Mouse (Mus musculus) neural tube, embryonic 15.5 days (tissue): ENCODE data around the gene Abhd17c. TPM values are rescaled to one million over a fixed set of nuclear protein-coding genes. Genes with fewer than 3 reads are reported as not detected.
A peak's percentile ranks its signal among the peaks of the same experiment; 100 is the strongest.

Experiments
- ATAC-seq: fragments of 200-750 bp; cut with Nextera tagmentation; 2 replicates; pipeline ENCODE4 v1.8.0; 2017; ENCODE audit warnings: mild to moderate bottlenecking, moderate TSS enrichment, moderate library complexity; ENCODE audit not compliant: low FRiP score
- H3K27ac ChIP-seq: fragments of 300-500 bp; sonication (generic); replicated peaks from 2 replicates; pipeline ENCODE4 v1.5.1; 2015; ENCODE audit warnings: mild to moderate bottlenecking, inconsistent platforms
- H3K27me3 ChIP-seq: fragments of 300-500 bp; sonication (generic); replicated peaks from 2 replicates; pipeline ENCODE4 v1.6.1; 2015; ENCODE audit warnings: inconsistent platforms
- H3K36me3 ChIP-seq: fragments of 300-500 bp; sonication (generic); 2 replicates; pipeline ENCODE4 v1.6.1; 2015; ENCODE audit warnings: inconsistent platforms
- H3K4me1 ChIP-seq: fragments of 300-500 bp; sonication (generic); 2 replicates; pipeline ENCODE4 v1.6.1; 2015; ENCODE audit warnings: inconsistent platforms
- H3K4me2 ChIP-seq: fragments of 300-500 bp; sonication (generic); 2 replicates; pipeline ENCODE4 v1.6.1; 2015; ENCODE audit warnings: inconsistent platforms, mild to moderate bottlenecking, moderate library complexity
- H3K4me3 ChIP-seq: fragments of 300-500 bp; sonication (generic); replicated peaks from 2 replicates; pipeline ENCODE4 v1.5.1; 2015; ENCODE audit warnings: mild to moderate bottlenecking, inconsistent platforms
- H3K9ac ChIP-seq: fragments of 300-500 bp; sonication (generic); replicated peaks from 2 replicates; pipeline ENCODE4 v1.6.1; 2015; ENCODE audit warnings: mild to moderate bottlenecking, inconsistent platforms
- H3K9me3 ChIP-seq: fragments of 300-500 bp; sonication (generic); replicated peaks from 2 replicates; pipeline ENCODE4 v1.6.1; 2016; ENCODE audit warnings: inconsistent platforms
- WGBS: fragments of 180-500 bp; shearing (Covaris S2); methylation state at CpG from one replicate; pipeline ENCODE4 v1.1.7; 2015; ENCODE audit warnings: mixed read lengths; 5-methylcytosine and 5-hydroxymethylcytosine counted together
- polyA plus RNA-seq: library from polyadenylated mRNA; unstranded; fragments of >200 nt; fragmentation: Nextera tagmentation; extraction: Ambion mirVana; gene quantifications from 2 replicates; pipeline ENCODE4 v1.2.1, GENCODE M21; 2015

Gene Abhd17c
- polyA plus RNA-seq, 1 experiment from 2014 or later: 71.7 TPM

DNA sequence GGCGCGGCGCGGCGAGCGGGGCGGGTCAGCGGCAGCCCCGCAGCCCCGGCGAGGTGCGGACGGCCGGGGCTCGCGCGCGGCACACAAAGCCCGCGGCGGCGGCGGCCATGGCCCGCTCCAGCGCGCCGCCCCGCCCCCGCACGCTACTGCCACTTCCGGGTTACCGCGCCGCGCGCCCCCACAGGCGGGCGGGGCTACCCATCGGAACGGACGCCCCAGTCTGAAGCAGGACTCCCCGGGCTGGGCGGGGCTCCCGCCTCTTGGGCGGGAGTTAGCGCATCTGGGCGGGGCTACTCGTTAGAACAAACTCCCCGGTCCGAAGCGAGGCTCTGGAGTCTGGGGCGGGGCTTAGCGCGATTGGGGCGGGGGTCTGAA lies 254 bp upstream of the Abhd17c start:
- Histone ChIP-seq H3K4me2 (peak overlapping the region; percentile 91), H3K9ac (peak overlapping the region; percentile 97), H3K36me3 (no peaks in the 10 kb centered on the region; the same call in 1 of the 2 replicates), H3K27ac (peak overlapping the region; percentile 96), H3K9me3 (no peaks in the 10 kb centered on the region), H3K4me3 (peak overlapping the region; percentile 79), H3K27me3 (no peaks in the 10 kb centered on the region), H3K4me1 (peaks cover 42% of the 10 kb centered on the region)
- 2% methylated on average over 39 of the region's 55 CpGs for WGBS
- ATAC-seq: peak; percentile 98

DNA sequence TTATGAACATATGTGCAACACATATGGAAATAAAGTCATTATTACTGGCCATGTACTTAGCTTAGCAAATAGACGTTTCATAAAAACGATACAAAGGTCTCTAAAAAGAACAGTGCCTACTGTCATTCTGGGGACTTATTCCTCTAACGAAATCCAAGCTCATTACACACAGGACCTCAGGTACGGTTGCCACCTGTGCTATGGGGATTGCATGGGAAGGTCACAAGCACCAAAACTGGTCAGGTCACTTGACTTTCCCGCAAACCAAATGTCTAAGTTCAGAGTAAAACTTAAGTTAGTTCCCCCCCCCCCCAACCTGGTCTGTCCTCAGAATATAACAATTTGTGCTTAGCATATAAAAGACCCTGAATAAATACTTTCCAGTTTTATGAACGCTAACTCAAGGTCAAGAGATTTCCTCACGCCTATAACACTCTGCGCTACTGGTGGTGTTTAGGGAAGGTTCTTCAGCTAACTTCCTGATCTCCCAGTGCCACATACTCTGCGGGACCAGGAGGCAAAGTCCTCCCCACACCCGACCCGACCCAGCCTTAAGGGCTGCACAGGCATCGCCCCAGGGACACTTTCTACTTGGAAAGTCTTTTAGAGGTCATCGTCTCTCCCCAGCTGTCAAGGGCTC lies 1.2 kb downstream of the Abhd17c start:
- Histone ChIP-seq H3K4me1 (peaks cover 55% of the 10 kb centered on the region), H3K4me2 (peak overlapping the region; percentile 91), H3K9me3 (no peaks in the 10 kb centered on the region), H3K9ac (peak overlapping the region; percentile 97), H3K36me3 (no peaks in the 10 kb centered on the region; the same call in 1 of the 2 replicates), H3K27me3 (no peaks in the 10 kb centered on the region), H3K27ac (peak overlapping the region; percentile 96), H3K4me3 (peak overlapping the region; percentile 79)
- WGBS: 10% methylated on average over 13 of the region's 13 CpGs
- no peak for ATAC-seq

DNA sequence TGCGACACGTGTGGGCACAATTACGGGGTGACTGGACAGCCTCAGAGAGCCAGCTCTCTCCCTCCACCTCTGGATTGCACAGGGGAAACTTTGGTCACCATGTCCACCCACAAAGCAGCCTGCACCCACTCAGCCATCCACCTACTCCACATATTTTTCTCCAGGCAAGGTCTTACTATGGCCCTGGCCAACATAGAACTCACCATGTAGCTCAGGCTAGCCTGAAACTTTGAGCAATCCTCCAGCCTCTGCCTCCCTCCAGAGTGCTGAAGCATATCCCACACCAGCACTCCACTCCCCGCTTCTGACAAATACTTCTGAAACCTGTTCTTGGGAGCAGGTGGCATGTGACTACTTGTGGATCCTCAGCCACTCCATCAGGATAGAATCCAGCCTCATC lies 1.9 kb downstream of the Abhd17c start:
- Histone ChIP-seq H3K4me2 (peak overlapping the region; percentile 91), H3K36me3 (no peaks in the 10 kb centered on the region; the same call in 1 of the 2 replicates), H3K9ac (peak overlapping the region; percentile 34; the same call in 1 of the 2 replicates), H3K27me3 (no peaks in the 10 kb centered on the region), H3K27ac (no peak overlapping the region), H3K4me1 (peaks cover 61% of the 10 kb centered on the region), H3K9me3 (no peaks in the 10 kb centered on the region), H3K4me3 (peak overlapping the region; percentile 79)
- ATAC-seq: no peak
- WGBS: 66% methylated on average over 4 of the region's 4 CpGs

DNA sequence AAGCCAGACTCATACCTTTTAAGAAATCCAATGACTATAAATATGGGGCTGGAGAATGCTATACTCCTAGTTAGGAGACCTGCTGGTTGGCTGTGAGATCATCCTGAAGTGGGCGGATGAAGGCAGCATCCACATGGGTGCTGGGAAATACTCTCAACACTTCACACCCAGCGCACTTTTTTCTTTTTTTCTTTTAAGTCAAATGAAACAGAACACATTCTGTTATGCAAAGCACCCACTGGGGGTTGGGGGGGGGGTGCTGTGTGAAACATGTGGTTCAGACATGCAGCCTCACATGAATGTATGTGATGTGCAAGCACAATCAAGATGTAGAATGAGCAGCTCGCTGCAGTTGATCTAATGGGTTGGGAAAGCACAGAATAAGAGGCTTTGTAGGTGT lies 2.8 kb downstream of the Abhd17c start:
- H3K4me3 ChIP-seq: 0 out of 2 replicates have a peak overlapping the region, but pooled peaks have one; percentile 0
- ATAC-seq: no peak
- peak overlapping the region; percentile 91 for H3K4me2 ChIP-seq
- H3K27me3 ChIP-seq: no peaks in the 10 kb centered on the region
- 87% methylated on average over 3 of the region's 3 CpGs for WGBS
- H3K9me3 ChIP-seq: no peaks in the 10 kb centered on the region
- H3K4me1 ChIP-seq: peaks cover 70% of the 10 kb centered on the region
- no peak overlapping the region for H3K27ac ChIP-seq
- no peaks in the 10 kb centered on the region; the same call in 1 of the 2 replicates for H3K36me3 ChIP-seq
- H3K9ac ChIP-seq: no peak overlapping the region

DNA sequence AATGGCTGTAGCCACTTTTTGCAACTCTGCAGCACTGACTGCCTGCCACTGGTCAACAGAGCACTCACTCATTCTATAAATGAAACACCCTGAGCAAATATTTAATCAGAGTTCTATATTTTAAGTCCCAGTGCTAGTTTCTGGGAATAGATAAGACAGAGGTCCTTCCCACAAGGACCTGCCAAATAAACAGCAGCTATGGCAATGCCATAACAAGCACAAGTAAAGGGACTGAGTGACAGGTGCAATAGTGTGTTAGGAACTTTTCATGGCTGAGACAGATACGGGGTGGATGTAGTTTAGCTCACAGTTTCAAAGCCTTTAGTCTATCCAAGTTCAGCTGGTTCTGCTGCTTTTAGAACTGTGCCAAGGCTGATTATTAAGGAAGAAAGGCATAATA lies 3.9 kb downstream of the Abhd17c start:
- H3K27me3 ChIP-seq: no peaks in the 10 kb centered on the region
- 91% methylated on average over 1 of the region's 1 CpGs for WGBS
- ATAC-seq: no peak

DNA sequence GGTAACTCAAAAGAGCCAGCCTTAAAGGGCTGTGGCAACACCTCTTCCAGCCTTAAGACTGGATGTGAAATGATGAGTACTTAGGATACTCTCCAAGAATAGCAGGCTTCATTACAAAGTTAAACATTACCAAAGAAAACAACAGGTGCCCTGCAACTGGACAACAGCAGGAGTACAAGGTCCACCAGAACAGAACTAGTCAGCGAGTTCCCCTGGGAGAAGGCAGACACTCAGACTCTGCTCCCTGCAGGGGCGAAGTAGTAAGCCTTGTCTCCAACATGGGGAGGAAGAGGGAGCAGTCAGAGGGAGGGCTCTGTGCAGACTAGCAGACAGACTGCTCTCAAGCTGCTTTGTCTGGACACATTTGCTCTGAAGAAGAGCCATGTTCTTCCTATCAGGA lies 6.1 kb downstream of the Abhd17c start:
- no peak for ATAC-seq
- Histone ChIP-seq H3K9ac (no peak overlapping the region), H3K27me3 (no peaks in the 10 kb centered on the region), H3K27ac (no peak overlapping the region), H3K4me2 (no peak overlapping the region), H3K36me3 (no peaks in the 10 kb centered on the region; the same call in 1 of the 2 replicates), H3K9me3 (no peaks in the 10 kb centered on the region), H3K4me3 (no peak overlapping the region), H3K4me1 (peaks cover 77% of the 10 kb centered on the region)
- 40% methylated on average over 2 of the region's 2 CpGs for WGBS

More for the DNA sequence above, 3.9 kb downstream of the Abhd17c start:
- no peaks in the 10 kb centered on the region; the same call in 1 of the 2 replicates for H3K36me3 ChIP-seq
- H3K4me3 ChIP-seq: no peak overlapping the region
- H3K27ac ChIP-seq: no peak overlapping the region
- H3K9ac ChIP-seq: no peak overlapping the region
- no peaks in the 10 kb centered on the region for H3K9me3 ChIP-seq
- H3K4me1 ChIP-seq: peaks cover 81% of the 10 kb centered on the region
- H3K4me2 ChIP-seq: no peak overlapping the region

DNA sequence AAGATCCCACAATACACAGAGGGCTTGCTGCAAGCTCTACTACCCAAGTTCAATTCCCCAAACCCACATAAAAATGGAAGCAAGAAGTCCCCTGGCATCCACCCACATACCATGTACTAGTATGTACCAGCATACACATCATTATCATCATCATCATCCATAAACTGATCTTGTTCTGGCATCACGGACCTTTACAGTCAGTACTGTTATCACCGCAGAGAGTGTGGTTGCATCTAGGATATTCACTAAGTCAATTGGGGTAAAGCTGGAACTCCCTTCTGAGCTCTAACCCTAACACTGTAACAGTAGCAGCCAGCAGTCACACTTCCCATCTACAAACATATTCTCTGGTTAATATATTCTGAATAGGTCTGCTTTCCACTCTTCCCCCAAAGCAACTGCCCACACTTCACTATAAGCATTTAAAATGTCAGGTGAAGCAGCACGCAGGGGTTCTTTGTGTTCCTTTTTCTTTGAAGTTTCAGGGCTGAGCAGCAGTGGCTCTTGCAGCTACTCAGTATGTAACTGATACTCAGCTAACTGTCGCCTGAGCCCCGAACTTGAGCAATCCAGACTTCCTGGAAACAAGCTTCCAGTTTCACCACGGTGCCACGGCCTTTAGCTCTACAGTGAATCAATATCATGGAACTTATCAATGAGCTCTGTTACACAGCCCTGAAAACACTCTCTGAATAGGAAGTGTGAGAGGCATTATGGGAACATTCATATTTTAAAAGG lies 8.8 kb downstream of the Abhd17c start:
- Histone ChIP-seq H3K36me3 (no peaks in the 10 kb centered on the region), H3K4me2 (no peak overlapping the region), H3K4me1 (peaks cover 61% of the 10 kb centered on the region), H3K27ac (no peak overlapping the region), H3K9ac (no peak overlapping the region), H3K27me3 (no peaks in the 10 kb centered on the region), H3K9me3 (no peaks in the 10 kb centered on the region), H3K4me3 (no peak overlapping the region)
- no peak for ATAC-seq
- WGBS: 70% methylated on average over 7 of the region's 7 CpGs

DNA sequence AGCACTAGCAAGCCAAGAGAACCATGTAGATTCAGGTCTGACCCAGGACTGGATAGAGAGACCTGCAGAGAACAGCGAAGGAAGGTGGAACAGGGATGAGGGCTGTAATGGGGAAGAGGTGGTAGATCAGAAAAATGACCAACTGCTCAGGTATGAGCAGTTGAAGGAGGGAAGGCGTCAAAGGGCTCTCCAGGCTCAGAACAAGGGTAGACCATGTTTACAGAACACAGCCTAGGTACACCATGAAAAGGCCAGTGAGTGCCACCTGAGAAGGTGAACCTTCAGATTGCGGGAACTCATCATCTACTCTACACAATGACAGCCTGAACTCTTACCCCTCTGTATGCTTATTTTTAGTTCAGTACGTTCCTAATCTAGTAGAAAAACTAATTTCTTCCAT lies 9.5 kb downstream of the Abhd17c start:
- Histone ChIP-seq H3K27me3 (no peaks in the 10 kb centered on the region), H3K36me3 (no peaks in the 10 kb centered on the region), H3K4me3 (no peak overlapping the region), H3K9me3 (no peaks in the 10 kb centered on the region), H3K27ac (no peak overlapping the region), H3K9ac (no peak overlapping the region), H3K4me2 (no peak overlapping the region), H3K4me1 (peaks cover 60% of the 10 kb centered on the region)
- WGBS: 91% methylated on average over 4 of the region's 4 CpGs
- no peak for ATAC-seq

DNA sequence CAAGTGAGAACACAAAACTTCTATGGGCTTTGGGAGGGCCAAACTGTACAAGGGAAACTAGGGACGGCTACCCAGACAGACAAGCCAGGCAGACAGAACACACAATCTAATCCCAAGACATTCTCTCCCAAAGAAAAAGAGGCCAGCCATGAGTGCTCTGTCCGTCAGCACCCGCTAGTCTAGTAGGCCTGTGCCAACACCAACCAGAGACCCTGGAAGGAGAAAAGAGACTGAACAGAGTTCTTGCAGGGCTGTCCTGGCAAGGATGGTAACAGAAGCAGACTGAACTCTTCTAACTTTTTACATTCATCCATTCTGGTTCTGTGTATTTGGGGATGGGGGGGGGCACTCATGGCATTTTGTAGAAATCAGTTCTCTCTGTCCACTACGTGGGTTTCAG lies 12.1 kb downstream of the Abhd17c start:
- no peak for ATAC-seq
- H3K9ac ChIP-seq: no peak overlapping the region
- no peaks in the 10 kb centered on the region for H3K9me3 ChIP-seq
- H3K27me3 ChIP-seq: no peaks in the 10 kb centered on the region
- no peak overlapping the region for H3K4me2 ChIP-seq
- WGBS: 67% methylated on average over 4 of the region's 4 CpGs
- H3K4me1 ChIP-seq: peaks cover 46% of the 10 kb centered on the region
- no peak overlapping the region for H3K4me3 ChIP-seq
- H3K27ac ChIP-seq: no peak overlapping the region
- no peaks in the 10 kb centered on the region for H3K36me3 ChIP-seq

DNA sequence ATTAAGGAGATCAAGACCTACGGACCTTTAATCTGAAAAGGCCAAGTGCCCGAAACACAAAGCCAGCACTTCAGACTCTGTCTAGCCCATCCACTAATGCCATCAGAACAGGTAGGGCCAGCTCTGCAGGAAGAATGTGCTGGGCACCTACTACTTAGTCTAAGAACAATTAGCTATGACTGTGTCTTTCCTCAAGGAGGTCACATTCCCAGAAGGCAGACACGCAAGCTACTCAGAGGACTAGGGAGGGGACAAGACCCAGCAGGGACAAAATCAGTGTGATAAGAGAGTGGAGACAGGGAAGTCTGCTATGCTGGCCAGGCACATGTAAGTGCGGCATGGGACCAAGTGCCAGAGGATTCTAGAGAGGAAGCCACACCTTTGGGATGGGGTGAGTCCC lies 13.0 kb downstream of the Abhd17c start:
- H3K9me3 ChIP-seq: no peaks in the 10 kb centered on the region
- H3K4me1 ChIP-seq: peaks cover 38% of the 10 kb centered on the region
- no peak for ATAC-seq

DNA sequence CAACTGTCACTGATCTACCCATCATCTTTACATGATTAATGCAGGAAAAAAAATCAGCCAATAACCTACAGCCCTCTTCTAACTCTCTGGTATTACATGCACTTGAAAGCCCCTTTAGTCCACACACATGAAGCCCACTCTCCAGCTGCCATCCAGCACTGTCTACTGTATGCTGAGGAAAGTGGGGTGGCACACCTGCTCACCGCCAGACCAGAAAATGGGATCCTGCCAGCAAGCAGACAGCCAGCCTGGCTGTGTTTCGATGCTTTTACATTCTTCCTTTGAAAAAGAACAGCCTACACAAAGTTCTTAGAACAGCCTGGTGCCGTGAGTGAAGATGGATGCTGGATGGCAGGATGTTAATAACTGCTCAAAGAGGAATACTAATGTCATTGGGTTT lies 13.9 kb downstream of the Abhd17c start:
- H3K9me3 ChIP-seq: no peaks in the 10 kb centered on the region
- WGBS: 46% methylated on average over 3 of the region's 3 CpGs
- no peak overlapping the region for H3K4me3 ChIP-seq
- no peaks in the 10 kb centered on the region for H3K27me3 ChIP-seq
- H3K4me1 ChIP-seq: peaks cover 32% of the 10 kb centered on the region
- H3K27ac ChIP-seq: no peak overlapping the region
- ATAC-seq: no peak
- H3K36me3 ChIP-seq: no peaks in the 10 kb centered on the region
- no peak overlapping the region for H3K4me2 ChIP-seq
- no peak overlapping the region for H3K9ac ChIP-seq

More for the DNA sequence above, 13.0 kb downstream of the Abhd17c start:
- Histone ChIP-seq H3K27me3 (no peaks in the 10 kb centered on the region), H3K36me3 (no peaks in the 10 kb centered on the region), H3K9ac (no peak overlapping the region), H3K4me3 (no peak overlapping the region), H3K27ac (no peak overlapping the region), H3K4me2 (no peak overlapping the region)
- WGBS: 85% methylated on average over 4 of the region's 4 CpGs
